Mouse (Mus musculus): ENCODE data around the gene Ercc6l.
"Not testable (repeated sequence)": the region's sequence is repeated elsewhere in the genome, so short reads cannot be mapped to it uniquely, and the experiment has no call there.

Ercc6l gene

DNA sequence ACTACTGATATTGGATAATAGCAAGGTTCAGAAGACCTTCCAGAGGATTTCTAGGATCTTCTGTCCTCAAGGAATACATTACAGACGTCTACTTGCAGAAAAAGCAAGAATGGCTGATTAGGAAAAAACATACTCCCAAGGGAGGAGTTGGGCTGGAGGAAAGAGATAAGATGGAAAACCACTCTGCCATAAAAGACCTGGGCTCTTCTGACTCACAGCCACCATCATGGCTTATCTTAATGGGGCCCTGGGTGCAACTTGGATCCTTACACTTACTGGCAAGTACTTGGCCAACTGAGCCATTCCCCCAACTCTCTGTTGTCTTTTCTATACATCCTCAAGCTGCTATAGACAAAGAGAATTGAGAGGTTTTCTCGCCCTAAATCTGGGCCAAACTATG, 53.1 kb downstream of the Ercc6l start:
- not testable (repeated sequence) for DNase-seq

DNA sequence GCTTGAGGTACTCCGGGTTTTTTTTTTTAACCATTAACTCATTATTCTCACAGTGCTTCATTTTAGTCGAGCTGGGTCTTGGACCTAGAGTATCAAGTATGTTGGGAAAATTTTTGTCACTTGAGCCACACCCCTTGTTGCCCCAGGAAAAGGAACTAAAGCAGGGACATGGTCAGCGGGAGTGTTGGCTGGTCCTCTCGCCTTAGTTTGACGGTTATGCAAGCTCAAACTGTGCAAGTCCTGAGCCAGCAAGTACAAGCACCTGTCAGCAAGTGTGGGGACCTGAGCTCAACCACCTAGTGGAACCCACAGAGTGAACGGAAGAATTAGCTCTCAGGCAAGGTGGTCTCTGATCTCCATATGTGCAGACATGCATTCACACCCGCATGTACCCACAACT, 55.0 kb downstream of the Ercc6l start:
- DNase-seq = no peak

GRCm38 (mm10) chrX:102094381-102094904, 62.4 kb downstream of the Ercc6l start:
- DNase-seq = no peak
